Mouse (Mus musculus): ENCODE data around the gene Elmod3.

The Elmod3 gene

DNA sequence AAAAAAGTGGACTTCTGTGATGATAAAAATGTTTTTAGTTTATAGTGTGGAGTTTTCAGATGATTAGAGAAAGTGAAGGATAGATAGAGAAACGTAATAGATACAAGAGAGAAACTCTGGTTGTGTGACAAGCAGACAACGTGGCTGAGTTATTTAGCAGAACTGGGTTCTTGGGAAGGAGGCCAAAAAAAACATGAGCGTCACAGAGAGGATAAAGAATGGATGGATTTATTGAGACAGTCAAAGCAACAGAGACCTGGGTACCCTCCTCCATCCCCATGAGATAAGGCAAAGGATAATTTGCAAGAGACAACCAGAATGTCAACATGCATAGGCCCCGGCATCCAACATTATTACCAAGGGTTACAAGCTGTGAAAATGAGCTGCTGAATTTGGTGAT is 12.0 kb upstream of the Elmod3 start:
- no peak for DNase-seq

DNA sequence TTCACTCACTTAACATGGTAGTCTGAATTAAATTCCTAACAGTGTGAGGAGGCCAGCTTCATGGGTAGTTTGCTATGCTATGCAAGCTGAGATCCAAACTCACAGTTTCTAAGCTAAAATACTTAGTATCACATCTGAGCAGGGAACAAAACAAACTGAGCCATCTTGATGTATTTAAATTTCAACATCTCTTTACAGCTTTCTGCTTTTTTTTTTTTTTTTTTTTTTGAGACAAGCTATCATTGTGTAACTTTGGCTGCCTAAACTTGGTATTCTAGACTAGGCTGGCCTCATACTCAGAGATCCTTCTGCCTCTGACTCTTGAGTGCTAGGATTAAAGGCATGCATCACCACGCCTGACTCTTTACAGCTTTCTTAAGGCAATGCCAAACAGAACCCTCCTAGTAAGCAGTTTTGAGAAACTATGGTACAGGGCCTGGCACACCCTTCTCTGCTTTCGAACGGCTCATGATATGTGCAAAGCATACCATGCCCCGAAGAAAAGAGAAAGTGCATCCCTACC is 10.5 kb upstream of the Elmod3 start:
- DNase-seq: no peak

- no peak for DNase-seq
Measured at GRCm38 (mm10) chr6:72607676-72608075, 9.5 kb upstream of the Elmod3 start.

- DNase-seq: no peak
Measured at GRCm38 (mm10) chr6:72607060-72607459, 8.8 kb upstream of the Elmod3 start.

GRCm38 (mm10) chr6:72604066-72604465 is 5.9 kb upstream of the Elmod3 start:
- DNase-seq: no peak

DNA sequence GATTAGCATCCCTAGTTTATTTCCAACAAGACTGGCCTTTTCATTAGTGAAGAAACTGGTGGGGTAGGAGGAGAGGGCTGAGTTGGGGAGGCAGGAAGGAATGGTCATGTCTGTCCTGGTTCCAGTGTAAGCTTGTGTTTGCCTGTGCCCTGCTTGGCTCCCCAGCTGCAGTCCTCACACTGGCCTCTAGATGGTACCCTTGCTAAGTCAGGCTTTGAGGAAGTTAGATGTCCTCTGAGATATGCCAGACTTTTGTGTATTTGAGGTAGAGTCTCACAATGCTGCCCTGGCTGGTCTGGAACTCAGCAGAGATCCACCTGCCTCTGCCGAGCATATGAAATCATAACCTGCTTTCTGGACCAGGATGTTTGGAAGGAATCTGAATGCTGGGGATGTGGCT is 3.5 kb upstream of the Elmod3 start:
- peak; percentile 87 to 90 for DNase-seq

GRCm38 (mm10) chr6:72600771-72601170 is 2.6 kb upstream of the Elmod3 start:
- no peak for DNase-seq

DNA sequence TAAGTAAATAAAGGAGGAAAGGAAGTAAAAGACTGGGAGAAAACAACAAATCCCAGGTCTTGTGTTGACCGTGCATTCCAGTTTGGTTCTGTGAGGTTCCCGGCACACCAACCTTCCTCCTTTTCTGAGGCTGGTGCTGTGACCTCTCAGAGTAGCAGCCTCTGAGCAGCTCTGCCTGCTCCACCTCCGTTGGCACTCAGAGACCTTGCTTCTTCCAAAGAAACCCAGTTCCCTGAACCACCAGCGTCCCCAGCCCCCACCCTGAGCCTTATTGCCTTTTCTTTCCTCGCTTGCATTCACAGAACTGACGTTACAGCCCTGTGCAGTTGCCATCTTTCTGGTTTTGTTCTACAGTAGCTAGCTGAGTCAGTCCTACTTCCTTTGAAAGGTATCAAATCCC is 2.0 kb upstream of the Elmod3 start:
- no peak for DNase-seq

DNA sequence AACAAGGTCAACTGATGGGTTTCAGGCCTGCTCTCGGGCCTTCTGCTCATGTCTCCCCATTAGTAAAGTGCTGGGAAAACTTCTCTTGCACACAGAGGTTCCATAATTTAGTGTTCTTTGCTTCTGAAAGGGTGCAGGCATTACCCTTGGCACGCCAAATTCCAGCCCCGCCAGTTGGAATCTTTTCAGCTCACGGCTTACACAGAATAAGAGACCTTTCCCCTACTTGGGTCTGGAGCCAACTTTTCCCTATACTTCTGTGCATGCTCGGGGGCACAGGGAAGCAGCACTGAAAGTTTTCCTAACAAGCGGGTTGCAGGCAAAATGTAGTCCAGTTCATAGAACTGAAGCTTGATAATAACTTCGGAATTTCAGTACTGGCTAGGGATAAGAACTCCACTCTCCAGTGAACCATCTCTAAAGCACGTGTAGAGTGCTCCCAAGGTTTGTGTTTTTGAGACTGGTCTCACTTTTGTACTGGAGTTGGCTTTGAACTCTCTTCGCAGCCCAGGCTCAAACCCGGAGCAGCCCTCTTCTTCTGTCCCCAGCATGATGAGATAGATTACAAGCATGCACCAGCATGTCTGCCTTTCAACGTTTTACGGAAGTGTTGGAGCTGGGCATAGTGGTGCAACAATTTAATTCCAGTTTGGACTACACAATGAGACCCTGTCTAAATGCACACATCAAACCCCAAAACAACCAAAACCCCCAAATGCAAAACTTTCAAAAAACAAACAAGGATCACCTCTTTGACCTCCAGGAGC is 761 bp upstream of the Elmod3 start:
- DNase-seq: no peak

DNA sequence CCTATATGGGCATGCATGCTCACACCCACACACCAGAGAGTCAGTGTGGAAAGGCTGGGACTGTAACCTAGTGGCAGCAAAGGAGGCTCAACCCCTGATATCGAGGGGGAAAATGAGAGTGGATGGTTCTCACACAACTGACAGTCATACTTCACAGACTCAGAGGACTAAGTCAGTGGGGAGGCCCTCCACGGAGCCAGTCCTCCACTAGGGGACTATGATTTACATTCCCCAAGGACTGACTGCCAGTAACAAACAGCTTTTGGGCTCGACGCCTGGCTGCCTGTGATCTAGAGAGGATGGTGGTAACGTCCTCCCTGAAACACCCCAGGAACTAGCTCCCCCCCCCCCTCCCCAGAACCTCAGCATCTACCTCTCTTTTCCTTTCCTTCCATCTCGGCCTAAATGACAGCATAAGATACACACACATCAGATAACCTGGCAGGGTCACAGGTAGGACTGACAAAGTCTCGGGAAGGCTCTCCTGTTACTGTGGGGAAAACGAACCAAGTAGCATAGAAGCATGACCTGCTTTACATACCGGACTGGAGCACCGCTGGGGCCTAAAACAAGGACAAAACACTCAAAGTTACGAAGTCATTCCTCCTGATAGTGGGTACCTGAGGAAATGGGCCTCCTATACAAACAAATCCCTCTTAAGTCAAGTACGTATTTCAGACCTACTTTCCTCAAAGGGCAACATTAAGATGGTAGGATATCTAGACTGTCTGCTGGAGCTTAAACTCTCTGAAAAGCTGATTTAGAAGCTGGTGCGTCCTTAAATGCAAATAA is 934 bp downstream of the Elmod3 start:
- DNase-seq: peak; percentile 41 to 48

- no peak for DNase-seq
Measured at GRCm38 (mm10) chr6:72593914-72594313, 4.3 kb downstream of the Elmod3 start.

DNA sequence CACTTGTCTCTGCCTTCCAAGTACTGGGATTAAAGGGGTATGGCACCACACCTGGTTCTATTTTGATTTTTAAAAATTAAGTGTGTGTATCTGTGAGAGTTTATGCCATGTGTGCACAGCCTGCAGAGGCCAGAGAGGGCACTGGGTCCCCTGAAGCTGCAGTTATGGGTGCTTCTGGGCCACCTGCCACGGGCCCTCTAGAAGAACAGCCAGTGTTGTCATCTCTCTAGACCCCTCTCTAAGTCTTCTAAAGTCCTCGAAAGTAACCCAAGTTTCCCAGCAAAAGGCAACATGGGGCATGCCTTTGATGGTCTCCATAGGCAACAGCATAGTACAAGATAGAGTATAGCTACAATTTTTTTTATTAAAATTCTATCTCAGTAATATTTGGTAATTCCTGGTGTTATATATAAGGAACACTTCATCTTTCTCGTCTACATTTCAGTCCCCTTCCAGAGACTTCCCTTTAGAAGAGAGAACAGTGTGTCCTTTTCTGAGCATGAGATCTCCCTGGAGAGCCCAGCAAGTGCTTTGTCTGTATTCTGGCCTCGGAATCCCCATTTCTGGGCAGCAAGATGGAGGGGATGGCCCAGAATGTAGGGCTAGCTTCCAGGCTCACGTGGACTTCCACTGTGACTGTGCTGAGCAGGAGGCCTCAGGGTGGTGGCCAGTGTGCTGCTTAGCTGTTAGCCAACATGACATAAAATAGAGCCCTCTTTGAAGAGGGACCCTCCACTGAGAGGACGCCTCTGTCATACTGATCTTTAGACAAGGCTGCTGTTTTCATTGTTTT is 5.0 kb downstream of the Elmod3 start:
- DNase-seq: no peak

DNA sequence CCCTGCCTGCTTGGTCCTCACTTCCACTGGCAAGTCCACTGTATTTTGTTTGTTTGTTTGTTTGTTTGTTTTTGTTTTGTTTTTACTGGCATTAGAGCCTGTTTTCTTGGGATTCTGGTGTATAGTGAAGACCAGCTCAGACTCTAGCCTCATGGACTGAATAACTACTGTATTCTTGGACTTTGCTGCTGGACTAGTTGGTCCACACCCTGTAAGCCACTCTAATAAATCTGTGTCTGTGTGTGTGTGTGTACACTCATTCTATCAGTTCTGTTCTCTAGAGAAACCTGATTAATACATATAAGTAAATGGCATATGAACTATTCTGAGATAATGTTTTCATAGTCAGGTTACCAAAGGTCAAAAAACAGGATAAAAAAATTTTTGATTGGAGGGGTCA is 8.1 kb downstream of the Elmod3 start:
- no peak for DNase-seq

- no peak for DNase-seq
Measured at GRCm38 (mm10) chr6:72588307-72588706, 9.9 kb downstream of the Elmod3 start.

DNA sequence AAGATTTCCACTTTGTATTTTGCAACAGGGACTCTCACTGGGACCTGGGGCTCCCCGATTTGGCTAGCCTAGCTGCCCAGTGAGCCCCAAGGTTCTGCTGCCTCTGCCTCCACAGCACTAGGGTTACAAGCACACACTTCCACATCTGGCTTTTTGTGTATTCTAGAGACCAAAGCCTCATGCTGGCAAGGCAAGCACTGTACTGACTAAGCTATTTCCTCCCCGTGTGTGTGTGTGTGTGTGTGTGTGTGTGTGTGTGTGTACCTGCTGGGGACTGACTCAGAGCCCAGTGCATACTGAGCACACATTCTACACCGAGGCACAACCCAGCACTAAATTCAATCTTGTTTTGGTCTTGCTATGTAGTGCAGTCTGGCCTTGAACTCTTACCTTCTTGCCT is 11.5 kb downstream of the Elmod3 start:
- no peak for DNase-seq

DNA sequence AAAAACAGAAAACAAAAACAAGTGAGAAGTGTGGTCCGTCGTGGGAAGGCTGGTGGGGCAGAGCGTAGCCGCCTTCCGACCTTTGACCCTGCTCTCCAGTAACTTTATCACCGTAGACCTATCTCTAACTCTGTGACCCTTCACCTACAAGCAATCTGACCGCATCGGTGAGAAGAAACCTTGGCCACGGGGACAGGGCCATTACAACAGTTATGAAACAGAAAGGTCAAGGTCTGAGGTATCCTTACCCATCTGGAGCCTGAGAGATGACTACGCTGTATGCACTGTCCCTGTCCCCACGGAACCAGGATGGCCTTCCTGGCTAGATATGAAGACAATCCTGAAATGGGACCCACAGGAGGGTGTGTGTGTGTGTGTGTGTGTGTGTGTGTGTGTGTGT is 14.1 kb downstream of the Elmod3 start:
- no peak for DNase-seq

GRCm38 (mm10) chr6:72583211-72583839 is 14.9 kb downstream of the Elmod3 start:
- no peak for DNase-seq

- DNase-seq: no peak
Measured at GRCm38 (mm10) chr6:72581625-72582382, 16.4 kb downstream of the Elmod3 start.

GRCm38 (mm10) chr6:72576041-72576440 is 22.2 kb downstream of the Elmod3 start:
- DNase-seq: no peak

DNA sequence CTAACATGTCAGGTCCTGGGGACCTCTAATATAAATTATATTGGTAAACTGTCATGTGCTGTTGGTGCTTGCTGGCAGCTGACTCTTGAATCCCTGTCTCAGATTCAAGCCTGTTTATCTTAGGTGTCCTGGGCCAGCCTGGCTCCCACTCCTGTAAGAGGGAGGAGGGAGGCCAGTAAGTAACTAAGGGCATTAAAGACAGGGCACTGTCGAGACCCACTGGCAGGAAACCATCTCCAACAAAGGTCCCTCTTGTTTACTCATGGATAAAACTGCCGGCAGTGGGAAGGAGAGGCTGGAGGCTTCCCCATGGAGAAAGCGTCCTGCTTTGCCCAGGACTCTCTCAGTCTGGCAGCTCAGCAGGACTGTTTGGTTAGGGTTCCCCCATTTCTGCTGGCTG is 26.4 kb downstream of the Elmod3 start:
- DNase-seq: no peak

- DNase-seq: no peak
Measured at GRCm38 (mm10) chr6:72570644-72571397, 27.4 kb downstream of the Elmod3 start.
